Mouse (Mus musculus) brain, embryonic 14.5 days (tissue): ENCODE results near the gene Akr1b8.

Source experiments
- CTCF ChIP-seq: fragments of 200-500 bp; IDR thresholded peaks from 2 replicates; pipeline ENCODE4 v1.5.1; 2012; ENCODE audit warnings: inconsistent platforms, mild to moderate bottlenecking, moderate library complexity, borderline replicate concordance; ENCODE audit not compliant: insufficient read depth, insufficient read length; ENCODE audit errors: extremely low read depth
- POLR2A ChIP-seq: fragments of 200-500 bp; IDR thresholded peaks from 2 replicates; pipeline ENCODE4 v1.6.1; 2012; ENCODE audit warnings: mild to moderate bottlenecking, inconsistent platforms, borderline replicate concordance; ENCODE audit not compliant: poor library complexity, insufficient read depth, insufficient read length, severe bottlenecking; ENCODE audit errors: extremely low read depth

GRCm38 (mm10) chr6:34367998-34368397, 14.1 kb downstream of the Akr1b8 start:
- TF ChIP-seq POLR2A: no peak
- TF ChIP-seq CTCF: no peak
